Mouse (Mus musculus) adrenal gland, adult 18-20 months (tissue): ENCODE data around the gene Gfap. TPM values are rescaled to one million over a fixed set of nuclear protein-coding genes. Genes with fewer than 3 reads are reported as not detected.

Source experiments
- DNase-seq, 2 experiments: peaks; one replicate each; pipeline ENCODE4 v3.0.0; 2021 to 2022; ENCODE audit warnings: low spot score in 2 of 2
- total RNA-seq, 2 experiments: library from RNA; stranded (reverse); gene quantifications; 1 replicate in 1 of 2; 2 replicates in 1 of 2; pipeline ENCODE4 v1.2.3; 2021

Gene Gfap
- total RNA-seq, 2 experiments from 2014 or later: 0.76 to 1.1 TPM

DNA sequence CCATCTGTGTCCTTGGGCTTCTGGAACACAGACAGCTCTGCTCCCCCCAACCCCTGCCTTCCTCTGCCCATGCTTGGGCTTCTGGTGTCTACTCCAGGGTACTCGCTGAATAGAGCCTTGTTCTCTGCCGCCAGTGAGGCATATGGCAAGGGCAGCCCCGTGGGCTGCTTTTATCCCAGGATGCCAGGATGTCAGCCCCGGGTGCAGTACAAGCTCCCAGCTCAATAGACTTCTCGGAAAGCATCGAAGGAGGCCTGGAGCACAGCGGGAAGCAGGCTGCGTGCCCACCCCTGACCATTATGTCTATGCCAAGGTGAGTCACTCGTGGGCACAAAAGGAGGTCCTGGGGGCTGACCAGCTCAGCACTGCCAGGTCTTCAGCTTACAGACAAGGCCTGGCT lies 2.3 kb downstream of the Gfap start:
- DNase-seq: no peak

- no peak for DNase-seq
These were observed 4.1 kb downstream of the Gfap start for GRCm38 (mm10) chr11:102896641-102897040.

DNA sequence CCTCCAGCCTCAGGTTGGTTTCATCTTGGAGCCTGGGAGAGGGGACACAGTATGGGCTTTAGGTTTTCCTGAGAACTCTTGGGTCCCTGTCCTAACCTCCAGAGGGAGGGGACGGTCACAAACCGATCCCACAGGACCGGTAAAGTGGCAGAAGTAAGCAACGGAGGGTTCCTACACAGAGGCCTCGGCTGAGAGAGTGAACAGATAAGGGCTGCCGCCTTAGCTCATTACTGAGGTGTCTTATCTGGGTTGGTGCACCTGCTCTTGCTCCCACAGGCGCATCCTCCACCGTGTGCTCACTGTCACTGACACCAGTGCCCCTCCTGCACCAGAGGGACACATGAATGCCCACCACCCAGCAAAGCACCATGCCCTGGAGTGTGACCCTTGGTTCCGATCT lies 4.9 kb downstream of the Gfap start:
- no peak for DNase-seq

DNA sequence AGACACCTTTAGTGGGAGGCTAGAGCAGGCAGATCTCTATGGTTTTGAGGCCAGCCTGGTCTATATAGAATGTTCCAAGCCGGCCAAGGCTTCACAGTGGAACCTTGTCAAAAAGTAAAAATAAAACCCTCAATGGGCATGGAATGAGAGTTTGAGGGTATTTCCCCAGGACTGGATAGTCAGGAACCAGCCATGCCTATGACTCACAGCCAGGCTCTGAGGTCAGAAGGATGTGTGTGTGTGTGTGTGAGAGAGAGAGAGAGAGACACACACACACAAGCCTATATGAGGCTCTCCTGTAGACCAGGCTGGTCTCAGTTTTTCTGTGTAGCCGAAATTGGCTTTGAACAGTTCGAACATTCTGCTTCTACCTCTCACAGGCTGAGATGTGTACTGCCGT lies 6.0 kb downstream of the Gfap start:
- no peak for DNase-seq

DNA sequence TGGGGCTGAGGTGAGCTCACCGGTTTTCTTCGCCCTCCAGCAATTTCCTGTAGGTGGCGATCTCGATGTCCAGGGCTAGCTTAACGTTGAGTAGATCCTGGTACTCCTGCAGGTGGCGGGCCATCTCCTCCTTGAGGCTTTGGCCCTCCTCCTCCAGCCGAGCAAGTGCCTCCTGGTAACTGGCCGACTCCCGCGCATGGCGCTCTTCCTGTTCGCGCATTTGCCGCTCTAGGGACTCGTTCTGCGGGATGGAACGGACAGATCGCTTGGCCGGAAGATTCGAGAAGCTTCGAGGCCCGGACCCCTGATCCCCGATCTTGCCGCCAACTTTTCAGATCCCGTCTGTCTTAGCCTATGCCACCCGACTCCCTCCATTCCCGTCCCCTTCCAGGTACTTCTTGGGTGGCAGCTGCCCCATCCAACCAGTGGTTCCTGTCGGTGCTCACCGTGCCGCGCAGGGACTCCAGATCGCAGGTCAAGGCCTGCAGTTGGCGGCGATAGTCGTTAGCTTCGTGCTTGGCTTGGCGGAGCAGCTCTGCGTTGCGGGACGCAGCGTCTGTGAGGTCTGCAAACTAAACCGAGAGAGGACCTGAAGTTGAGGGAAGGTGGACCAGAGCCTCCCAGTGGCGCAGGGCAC lies 7.6 kb downstream of the Gfap start:
- peak; percentile 51 to 55 for DNase-seq

GRCm38 (mm10) chr11:102890096-102890495 lies 10.6 kb downstream of the Gfap start:
- DNase-seq: no peak

GRCm38 (mm10) chr11:102888135-102888534 lies 12.6 kb downstream of the Gfap start:
- DNase-seq: no peak

DNA sequence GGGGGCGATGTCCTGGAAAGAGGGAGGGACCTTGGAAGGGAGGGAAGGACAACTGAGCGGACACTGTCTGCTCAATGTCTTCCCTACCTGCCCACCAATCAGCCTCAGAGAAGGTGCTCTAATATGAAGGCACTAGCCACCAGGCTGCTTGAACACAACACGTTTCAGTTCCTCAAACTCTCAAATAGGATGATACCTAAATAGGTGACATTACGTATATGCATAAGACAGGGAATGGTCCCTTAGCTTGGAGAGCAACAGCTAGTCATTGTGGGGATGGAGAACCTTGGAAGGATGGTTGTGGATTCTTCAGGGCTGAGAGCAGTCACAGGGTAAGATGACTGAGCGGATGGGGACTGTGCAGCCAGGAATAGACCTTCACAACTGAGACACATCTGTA lies 13.3 kb downstream of the Gfap start:
- DNase-seq: no peak

- DNase-seq: no peak
These were observed 16.0 kb downstream of the Gfap start, which contains the start of gene Fam187a for GRCm38 (mm10) chr11:102884616-102885219. TSS of gene Fam187a (plus strand) at chr11:102885169.

GRCm38 (mm10) chr11:102881314-102882198 lies 19.2 kb downstream of the Gfap start:
- DNase-seq: no peak

DNA sequence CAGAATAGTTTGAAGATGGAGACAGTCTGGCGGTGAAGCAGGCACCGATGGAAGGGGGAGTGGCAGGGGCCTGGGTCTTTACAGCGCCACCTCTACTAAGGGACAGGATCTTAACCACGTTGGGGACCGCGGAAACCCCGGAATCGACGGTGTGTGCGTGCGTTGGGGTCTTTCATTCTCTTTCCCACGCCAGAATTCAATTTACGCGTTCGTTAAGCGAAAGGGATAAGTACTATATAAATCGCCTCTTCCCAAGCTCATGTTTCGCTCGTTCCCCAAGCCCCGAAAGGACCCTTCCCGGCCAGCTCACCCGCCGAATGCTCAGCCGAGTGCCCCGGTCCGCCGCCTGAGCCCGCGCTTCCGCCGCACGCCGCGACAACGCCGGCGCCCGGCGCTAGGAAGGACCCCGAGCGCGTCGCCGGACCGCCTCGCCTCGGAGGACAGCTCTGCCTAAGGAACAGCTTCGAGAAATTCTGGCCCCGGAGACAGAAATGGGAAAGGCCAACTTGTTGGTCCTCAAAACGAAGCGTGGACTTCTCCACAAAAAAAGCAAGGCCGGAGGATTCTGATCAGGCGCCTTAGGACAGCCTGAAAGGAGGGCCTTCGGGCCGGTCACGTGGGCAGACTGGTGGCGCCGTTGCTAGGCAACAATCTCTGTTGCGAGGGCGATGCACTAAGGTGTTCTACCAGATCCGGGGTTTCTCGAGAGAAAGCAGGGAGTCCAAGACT lies 20.0 kb downstream of the Gfap start, which contains the start of the genes Eftud2 and Ccdc103:
Eftud2 (minus strand) TSS at position 401 of the 729 bp plus-strand sequence.
Ccdc103 (plus strand) TSS at position 620 of the 729 bp plus-strand sequence.
- DNase-seq: peak; percentile 87 to 92

DNA sequence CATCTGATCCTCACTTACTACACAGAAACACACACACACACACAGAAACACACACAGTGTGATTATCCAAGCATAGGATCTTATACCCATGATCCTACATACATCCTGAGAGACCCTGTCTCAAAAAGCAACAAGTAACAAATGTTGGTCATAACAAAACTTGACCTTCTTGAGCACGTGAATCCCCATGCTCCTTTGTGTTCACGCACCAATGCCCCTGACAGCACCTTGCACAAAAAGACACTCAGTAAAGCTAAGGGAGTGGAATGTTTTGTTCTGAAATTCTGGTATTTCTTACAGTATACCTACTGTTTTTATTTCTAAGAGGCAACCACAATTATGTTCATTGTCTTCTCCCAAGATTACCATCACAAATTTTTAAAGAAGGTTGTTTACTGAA lies 21.2 kb downstream of the Gfap start:
- DNase-seq: no peak

DNA sequence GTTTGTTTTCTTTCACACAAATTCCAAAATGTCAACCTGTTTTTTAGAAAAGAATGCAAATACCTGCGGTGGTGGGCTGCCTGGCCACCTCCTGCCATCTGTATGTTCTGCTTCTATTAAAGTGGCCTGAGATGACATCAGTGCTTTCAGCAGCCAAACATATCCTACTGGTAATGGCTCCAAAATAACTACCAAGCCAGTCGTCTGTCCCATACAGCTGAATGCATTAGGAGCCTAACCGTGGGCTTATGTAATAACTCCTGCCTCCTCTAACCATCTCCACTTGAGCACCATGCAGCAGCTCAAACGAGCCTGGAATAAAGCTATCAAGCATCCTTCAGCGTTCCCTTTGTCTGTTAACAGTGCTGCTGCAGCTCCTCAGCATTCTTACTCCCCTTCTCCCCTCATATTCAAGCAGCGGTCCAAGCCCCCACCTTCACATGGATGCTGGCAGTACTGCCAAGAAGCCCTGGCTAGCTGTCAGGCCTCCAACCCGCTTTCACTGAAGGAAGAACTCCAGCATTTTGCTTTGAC lies 25.8 kb downstream of the Gfap start:
- no peak for DNase-seq

DNA sequence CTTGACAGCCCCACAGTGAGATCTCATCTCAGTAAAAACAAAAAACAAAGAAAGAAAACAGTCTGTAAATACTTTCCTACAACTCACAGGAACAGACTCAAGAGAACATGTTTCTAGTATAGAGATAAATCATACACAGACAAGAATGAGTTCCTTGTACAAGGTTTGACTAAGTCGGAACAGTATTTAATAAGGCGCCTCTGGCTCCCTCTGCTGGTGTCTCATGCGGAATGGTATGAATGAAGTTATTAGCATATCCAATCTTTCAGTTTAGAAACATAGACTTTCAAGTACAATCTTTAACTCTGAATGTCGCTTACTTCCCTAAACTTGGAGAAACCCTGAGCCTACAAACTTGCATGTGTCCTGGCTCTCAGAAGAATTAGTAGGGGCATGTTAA lies 36.4 kb downstream of the Gfap start:
- DNase-seq: peak; percentile 56 to 66

GRCm38 (mm10) chr11:102859933-102860332 lies 40.8 kb downstream of the Gfap start:
- no peak for DNase-seq

GRCm38 (mm10) chr11:102858951-102859350 lies 41.8 kb downstream of the Gfap start:
- no peak for DNase-seq

DNA sequence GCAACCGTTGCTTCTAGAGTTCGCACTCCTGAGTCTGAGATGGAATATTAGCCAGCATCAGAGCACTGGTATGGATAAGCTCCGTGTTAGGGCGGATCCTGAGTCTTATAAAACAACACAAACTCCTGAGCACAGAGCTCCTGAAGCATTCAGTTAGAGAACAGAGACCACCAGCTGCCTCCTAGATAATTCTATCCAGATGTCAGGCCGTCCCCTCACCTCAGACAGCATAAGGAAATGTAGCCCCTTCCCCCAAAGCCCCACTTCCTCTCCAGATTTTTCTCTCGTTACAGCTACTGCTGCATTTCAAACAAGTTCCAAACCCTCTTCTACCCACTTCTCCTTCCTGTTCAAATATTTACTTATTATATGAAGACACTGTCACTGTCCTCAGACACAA lies 44.8 kb downstream of the Gfap start:
- DNase-seq: no peak

GRCm38 (mm10) chr11:102853760-102854159 lies 47.0 kb downstream of the Gfap start:
- DNase-seq: no peak

- DNase-seq: peak; percentile 76 to 80
These were observed 48.8 kb downstream of the Gfap start for GRCm38 (mm10) chr11:102851883-102852282.

- no peak for DNase-seq
These were observed 54.8 kb downstream of the Gfap start for GRCm38 (mm10) chr11:102845926-102846325.

DNA sequence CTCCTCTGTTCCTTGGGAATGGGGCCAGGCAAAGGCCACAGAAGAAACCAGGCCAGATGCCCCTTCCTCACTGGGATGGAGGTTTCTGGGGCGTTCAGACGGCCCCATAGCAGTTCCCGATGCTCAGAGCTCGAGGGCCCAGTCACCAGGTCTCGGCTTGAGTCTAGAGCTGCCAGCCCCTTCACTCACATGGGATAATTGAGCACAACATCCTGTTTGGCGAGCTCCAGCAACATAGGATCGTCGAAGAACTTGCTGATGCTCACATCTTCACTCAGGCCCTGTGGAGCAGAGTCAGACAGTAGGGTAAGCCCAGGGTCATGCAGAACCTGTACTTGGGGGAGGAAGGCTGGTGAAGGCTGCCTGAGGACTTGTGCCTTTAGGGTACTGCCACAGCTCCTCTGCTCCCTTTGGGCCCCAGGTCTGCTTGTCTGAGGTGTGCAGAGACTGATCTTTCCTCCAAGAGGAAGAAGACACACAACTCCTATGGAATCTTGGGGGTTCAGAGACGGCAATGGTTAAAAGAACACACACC lies 62.0 kb downstream of the Gfap start:
- no peak for DNase-seq
